ENCODE assay signal across 7 mouse cellular contexts in the genomic region with DNA sequence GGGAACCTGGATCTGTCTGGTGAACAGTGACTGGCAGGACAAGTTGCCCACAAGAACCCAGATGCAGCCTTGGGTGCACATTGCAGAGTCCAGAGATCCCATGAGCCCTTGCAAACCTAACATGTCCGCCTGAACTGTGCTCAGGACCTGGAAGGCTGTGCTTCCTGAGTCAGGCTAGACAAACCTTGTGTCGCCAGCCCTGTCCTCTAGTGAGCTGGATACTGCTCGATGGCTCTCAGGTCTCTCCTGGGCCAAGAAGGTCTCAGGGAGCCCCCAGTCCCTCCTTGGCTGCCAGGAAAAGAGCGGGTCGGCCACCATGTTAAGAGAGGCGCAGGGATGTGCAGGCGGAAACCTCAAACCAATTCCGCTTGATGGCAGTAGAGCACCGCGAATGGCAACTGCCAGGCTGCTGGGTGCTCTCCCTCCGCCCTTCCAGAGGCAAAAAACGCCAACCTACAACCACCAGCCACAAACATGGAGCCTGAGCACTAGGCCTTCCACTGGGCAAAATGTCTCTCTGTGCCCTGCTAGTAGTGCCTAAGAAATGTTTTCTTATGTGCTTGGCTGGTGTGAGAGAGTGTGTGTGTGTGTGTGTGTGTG.
DNase-seq lines count a peak whose midpoint lies in the region; ATAC-seq and TF ChIP-seq lines count a peak whose summit lies in the region.
"Not testable (repeated sequence)": the region's sequence is repeated elsewhere in the genome, so short reads cannot be mapped to it uniquely, and the experiment has no call there.

No protein-coding gene starts in this region.

- not testable (repeated sequence) for DNase-seq in Patski (ENCODE audit: low read depth, low spot score)
- peak; percentile 65 for DNase-seq in adrenal gland, postnatal 14 days
- DNase-seq in cerebellum, adult 9-10 months = peak; percentile 83
- peak; percentile 39 for DNase-seq in heart, postnatal 25 days (ENCODE audit: low spot score)
- peak; percentile 68 for DNase-seq in kidney, adult 18-20 months
- peak; percentile 73 for DNase-seq in lung, postnatal 36 days
- peak; percentile 52 for DNase-seq in right cerebral cortex, postnatal 14 days

- in situ Hi-C loops in Patski (cut with MboI; ENCODE audit: low pct_unique_long_range_greater_than_20kb) = not testable (repeated sequence)

- H3K27me3 ChIP-seq in Patski = not testable (repeated sequence)

- not testable (repeated sequence) for ATAC-seq in Patski

- intact Hi-C loops in heart, postnatal 25 days (cut with DNase I) = not testable (repeated sequence)

- CTCF ChIA-PET in Patski (lab: Charles Lee) = not testable (repeated sequence)

- peak; percentile 61 for TF ChIP-seq CTCF in Patski (IDR thresholded peaks at IDR 0.05)

- POLR2A ChIA-PET in Patski (lab: Charles Lee) = not testable (repeated sequence)
